Mouse (Mus musculus) heart, embryonic 10.5 days (tissue): ENCODE data around the gene Il3. TPM values are rescaled to one million over a fixed set of nuclear protein-coding genes. Genes with fewer than 3 reads are reported as not detected.

Experiments used
- DNase-seq: peaks from one replicate; pipeline ENCODE4 v3.0.0-alpha.2; 2017; ENCODE audit warnings: low spot score
- H3K27ac ChIP-seq: fragments of 300-500 bp; sonication (generic); 2 replicates; pipeline ENCODE4 v1.5.1; 2016; ENCODE audit warnings: mild to moderate bottlenecking
- H3K27me3 ChIP-seq: fragments of 300-500 bp; sonication (generic); 2 replicates; pipeline ENCODE4 v1.6.1; 2016; ENCODE audit warnings: mild to moderate bottlenecking; ENCODE audit not compliant: poor library complexity, insufficient read depth, severe bottlenecking
- H3K36me3 ChIP-seq: fragments of 300-500 bp; sonication (generic); 2 replicates; pipeline ENCODE4 v1.6.1; 2016; ENCODE audit warnings: mild to moderate bottlenecking, moderate library complexity
- H3K4me1 ChIP-seq: fragments of 300-500 bp; sonication (generic); 2 replicates; pipeline ENCODE4 v1.6.1; 2016; ENCODE audit warnings: mild to moderate bottlenecking
- H3K4me3 ChIP-seq: fragments of 300-500 bp; sonication (generic); 2 replicates; pipeline ENCODE4 v1.5.1; 2016; ENCODE audit warnings: mild to moderate bottlenecking, moderate library complexity
- H3K9me3 ChIP-seq: fragments of 300-500 bp; sonication (generic); 2 replicates; pipeline ENCODE4 v1.6.1; 2016; ENCODE audit warnings: mild to moderate bottlenecking, moderate library complexity
- WGBS: fragments of 180-500 bp; shearing (Covaris S2); methylation state at CpG from one replicate; pipeline ENCODE4 v1.1.7; 2016; 5-methylcytosine and 5-hydroxymethylcytosine counted together
- polyA plus RNA-seq: library from polyadenylated mRNA; unstranded; fragments of >200 nt; fragmentation: Nextera tagmentation; extraction: Ambion mirVana; gene quantifications from 2 replicates; pipeline ENCODE4 v1.2.1, GENCODE M21; 2016

The Il3 gene
- polyA plus RNA-seq, 1 experiment from 2014 or later, result not detected

DNA sequence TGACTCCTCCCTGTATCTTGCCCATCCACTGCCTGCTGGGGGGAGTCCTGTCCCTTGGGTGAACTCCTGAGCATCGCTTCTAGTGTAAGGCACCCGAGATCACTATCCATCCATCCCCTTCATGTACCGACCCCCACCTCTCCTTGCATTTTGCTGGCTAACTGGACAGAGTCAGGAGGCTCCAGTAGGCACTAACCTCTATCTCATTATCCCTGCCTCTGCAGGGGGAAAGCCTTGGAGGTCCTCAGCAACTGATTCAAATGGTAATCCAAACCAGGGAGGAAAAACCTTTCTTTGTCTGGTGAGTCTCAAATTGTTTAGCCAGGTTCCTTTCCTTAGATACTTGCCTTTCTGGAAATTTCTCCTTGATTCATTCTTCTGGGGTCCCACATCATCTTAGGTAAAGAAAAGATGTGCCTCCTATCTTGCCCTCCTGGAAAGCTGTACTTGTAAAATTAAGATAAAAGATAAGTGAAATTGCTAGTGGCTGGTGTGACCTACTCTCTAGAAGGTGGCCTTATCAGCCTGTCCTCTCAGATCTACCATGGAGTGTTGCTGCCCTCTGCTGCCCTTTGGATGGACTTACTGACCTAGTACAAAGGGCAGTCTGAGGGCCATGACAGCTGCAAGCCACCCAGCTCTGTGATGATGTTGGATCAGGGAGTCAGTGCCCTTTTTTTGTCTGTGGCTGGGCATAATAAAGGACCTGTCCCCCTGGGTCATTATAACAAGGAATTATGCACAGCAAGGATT lies 10.3 kb downstream of the Il3 start:
- Histone ChIP-seq H3K9me3 (no peaks in the 10 kb centered on the region), H3K36me3 (no peaks in the 10 kb centered on the region), H3K4me1 (peaks cover 9% of the 10 kb centered on the region), H3K27me3 (peaks cover 15% of the 10 kb centered on the region; the same call in 1 of the 2 replicates), H3K27ac (no peak overlapping the region), H3K4me3 (no peak overlapping the region)
- 61% methylated on average over 3 of the region's 3 CpGs for WGBS
- DNase-seq, result peak; percentile 87

GRCm38 (mm10) chr11:54254114-54254513 lies 13.0 kb downstream of the Il3 start:
- DNase-seq, result no peak
- no peak overlapping the region for H3K4me3 ChIP-seq
- H3K36me3 ChIP-seq, result no peaks in the 10 kb centered on the region
- H3K4me1 ChIP-seq, result peaks cover 20% of the 10 kb centered on the region
- WGBS, result 41% methylated on average over 4 of the region's 4 CpGs
- H3K27ac ChIP-seq, result no peak overlapping the region
- no peaks in the 10 kb centered on the region for H3K9me3 ChIP-seq
- peaks cover 15% of the 10 kb centered on the region; the same call in 1 of the 2 replicates for H3K27me3 ChIP-seq

GRCm38 (mm10) chr11:54250575-54250974 lies 16.5 kb downstream of the Il3 start:
- WGBS, result 87% methylated on average over 11 of the region's 11 CpGs
- no peak for DNase-seq
- Histone ChIP-seq H3K4me1 (peaks cover 27% of the 10 kb centered on the region), H3K27ac (no peak overlapping the region), H3K36me3 (no peaks in the 10 kb centered on the region), H3K27me3 (peaks cover 6% of the 10 kb centered on the region; the same call in 1 of the 2 replicates), H3K9me3 (no peaks in the 10 kb centered on the region), H3K4me3 (no peak overlapping the region)

DNA sequence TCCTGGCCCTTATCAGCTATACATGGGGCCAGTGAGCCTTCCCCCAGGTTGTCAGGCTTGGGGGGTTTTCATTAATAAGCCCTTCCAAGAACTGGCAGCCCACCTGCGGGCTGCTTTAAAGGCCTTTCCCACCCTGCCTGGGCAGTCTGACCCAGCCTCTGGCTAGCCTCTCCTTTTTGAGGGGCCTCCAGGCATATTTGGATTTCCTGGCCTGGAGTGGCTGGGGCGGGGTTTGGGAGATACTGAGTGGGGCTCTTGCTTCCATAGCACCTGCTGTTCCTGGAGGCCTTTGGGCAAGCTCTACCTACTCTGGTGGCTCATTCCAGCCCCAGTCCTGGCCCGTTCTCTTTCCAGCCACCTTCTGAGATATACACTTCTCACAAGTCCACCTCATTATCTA lies 17.3 kb downstream of the Il3 start:
- no peak for DNase-seq
- no peak overlapping the region for H3K27ac ChIP-seq
- H3K27me3 ChIP-seq, result no peaks in the 10 kb centered on the region
- no peaks in the 10 kb centered on the region for H3K36me3 ChIP-seq
- H3K9me3 ChIP-seq, result no peaks in the 10 kb centered on the region
- peaks cover 34% of the 10 kb centered on the region for H3K4me1 ChIP-seq
- H3K4me3 ChIP-seq, result no peak overlapping the region
- WGBS, result 82% methylated on average over 3 of the region's 3 CpGs

- H3K27ac ChIP-seq, result no peak within 1 kb of the TSS
- no peaks in the 10 kb centered on the region for H3K36me3 ChIP-seq
- H3K4me1 ChIP-seq, result peaks cover 38% of the 10 kb centered on the region
- H3K4me3 ChIP-seq, result no peak within 1 kb of the TSS
- 50% methylated on average over 11 of the region's 11 CpGs for WGBS
- DNase-seq, result no peak
- no peaks in the 10 kb centered on the region for H3K9me3 ChIP-seq
- H3K27me3 ChIP-seq, result no peaks in the 10 kb centered on the region
Measured at GRCm38 (mm10) chr11:54248940-54249717, 17.9 kb downstream of the Il3 start, which contains the start of gene Csf2. Gene Csf2 (minus strand): TSS chr11:54249667.

- Histone ChIP-seq H3K36me3 (no peaks in the 10 kb centered on the region), H3K27ac (no peak overlapping the region), H3K27me3 (0 out of 2 replicates have a peak, but pooled peaks cover 6% of the 10 kb centered on the region), H3K4me3 (no peak overlapping the region), H3K4me1 (peaks cover 30% of the 10 kb centered on the region), H3K9me3 (no peaks in the 10 kb centered on the region)
- no peak for DNase-seq
- 80% methylated on average over 10 of the region's 10 CpGs for WGBS
Measured at GRCm38 (mm10) chr11:54247251-54247950, 19.7 kb downstream of the Il3 start.

DNA sequence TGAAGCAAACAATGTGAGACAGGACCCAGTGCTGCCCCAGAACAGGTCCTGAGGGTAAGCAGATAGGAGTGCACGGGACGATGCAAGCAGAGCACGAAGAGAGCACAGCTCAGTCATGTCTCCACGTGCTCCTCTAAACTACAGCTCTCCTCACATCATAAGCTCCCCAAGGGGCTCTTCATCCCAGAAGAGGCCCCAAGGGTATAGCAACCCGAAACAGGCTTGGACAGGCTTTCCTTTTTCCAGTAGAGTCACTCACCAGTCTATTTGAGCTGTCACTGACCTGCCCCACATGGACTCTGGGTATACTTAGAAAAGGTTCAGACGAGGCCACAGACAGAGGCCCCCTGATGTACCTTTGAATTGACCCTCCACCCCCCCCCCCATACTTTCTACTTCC lies 22.6 kb downstream of the Il3 start:
- Histone ChIP-seq H3K9me3 (no peaks in the 10 kb centered on the region), H3K27me3 (0 out of 2 replicates have a peak, but pooled peaks cover 6% of the 10 kb centered on the region), H3K4me1 (peaks cover 25% of the 10 kb centered on the region), H3K27ac (no peak overlapping the region), H3K4me3 (no peak overlapping the region), H3K36me3 (no peaks in the 10 kb centered on the region)
- no peak for DNase-seq
- WGBS, result 68% methylated on average over 6 of the region's 6 CpGs

- Histone ChIP-seq H3K36me3 (no peaks in the 10 kb centered on the region), H3K4me1 (peaks cover 17% of the 10 kb centered on the region; the same call in 1 of the 2 replicates), H3K9me3 (no peaks in the 10 kb centered on the region), H3K27ac (no peak overlapping the region), H3K27me3 (0 out of 2 replicates have a peak, but pooled peaks cover 14% of the 10 kb centered on the region), H3K4me3 (no peak overlapping the region)
- WGBS, result 74% methylated on average over 3 of the region's 3 CpGs
- no peak for DNase-seq
Measured at GRCm38 (mm10) chr11:54242494-54242893, 24.6 kb downstream of the Il3 start.

DNA sequence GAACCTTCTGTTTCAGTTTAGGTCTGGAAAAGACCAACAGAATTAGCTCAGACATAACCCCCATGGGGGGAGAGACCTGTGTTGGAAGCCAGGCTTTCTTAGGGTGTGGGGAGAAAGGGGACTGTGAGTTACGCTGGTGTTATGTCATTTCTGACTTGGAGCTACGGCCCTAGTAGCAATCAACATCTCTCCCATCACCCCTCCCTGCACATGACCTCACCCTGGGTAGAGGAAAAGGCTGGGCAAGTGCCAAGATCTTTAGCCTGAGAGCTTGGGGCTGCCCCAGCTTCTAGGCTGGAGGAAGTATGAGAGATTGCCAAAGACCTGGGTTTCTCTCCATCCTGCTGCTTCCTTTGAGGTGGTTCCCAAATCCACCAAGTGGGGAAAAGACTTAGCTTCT lies 30.1 kb downstream of the Il3 start:
- 47% methylated on average over 2 of the region's 2 CpGs for WGBS
- 0 out of 2 replicates have a peak, but pooled peaks cover 7% of the 10 kb centered on the region for H3K4me1 ChIP-seq
- no peak for DNase-seq

DNA sequence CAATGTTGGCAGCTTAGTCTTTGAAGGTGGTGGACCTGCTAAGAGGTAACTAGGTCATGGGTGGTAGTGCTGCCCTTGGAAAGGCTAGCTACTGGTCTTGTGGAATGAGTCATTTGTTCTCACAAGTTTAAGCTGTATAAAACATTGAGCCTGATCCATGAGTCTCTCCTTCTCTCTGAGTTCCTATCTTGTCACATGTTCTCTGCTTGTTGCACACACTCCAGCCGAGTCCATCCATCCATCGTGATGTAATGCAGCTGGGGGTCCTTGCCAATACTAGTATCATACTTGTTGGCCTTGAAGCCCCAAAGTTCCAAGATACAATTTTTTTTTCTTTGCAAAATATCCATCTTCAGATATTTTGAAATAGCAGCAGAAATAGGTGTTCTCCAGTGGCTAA lies 39.6 kb downstream of the Il3 start:
- H3K27ac ChIP-seq, result no peak overlapping the region
- no peak for DNase-seq
- H3K9me3 ChIP-seq, result no peaks in the 10 kb centered on the region
- H3K4me3 ChIP-seq, result no peak overlapping the region
- 0 out of 2 replicates have a peak, but pooled peaks cover 4% of the 10 kb centered on the region for H3K4me1 ChIP-seq
- 93% methylated on average over 2 of the region's 2 CpGs for WGBS
- peaks cover 14% of the 10 kb centered on the region; the same call in 1 of the 2 replicates for H3K27me3 ChIP-seq
- no peaks in the 10 kb centered on the region for H3K36me3 ChIP-seq

More for the DNA sequence above, 30.1 kb downstream of the Il3 start:
- H3K4me3 ChIP-seq, result no peak overlapping the region
- 0 out of 2 replicates have a peak, but pooled peaks cover 8% of the 10 kb centered on the region for H3K27me3 ChIP-seq
- H3K9me3 ChIP-seq, result no peaks in the 10 kb centered on the region
- no peak overlapping the region for H3K27ac ChIP-seq
- no peaks in the 10 kb centered on the region for H3K36me3 ChIP-seq

DNA sequence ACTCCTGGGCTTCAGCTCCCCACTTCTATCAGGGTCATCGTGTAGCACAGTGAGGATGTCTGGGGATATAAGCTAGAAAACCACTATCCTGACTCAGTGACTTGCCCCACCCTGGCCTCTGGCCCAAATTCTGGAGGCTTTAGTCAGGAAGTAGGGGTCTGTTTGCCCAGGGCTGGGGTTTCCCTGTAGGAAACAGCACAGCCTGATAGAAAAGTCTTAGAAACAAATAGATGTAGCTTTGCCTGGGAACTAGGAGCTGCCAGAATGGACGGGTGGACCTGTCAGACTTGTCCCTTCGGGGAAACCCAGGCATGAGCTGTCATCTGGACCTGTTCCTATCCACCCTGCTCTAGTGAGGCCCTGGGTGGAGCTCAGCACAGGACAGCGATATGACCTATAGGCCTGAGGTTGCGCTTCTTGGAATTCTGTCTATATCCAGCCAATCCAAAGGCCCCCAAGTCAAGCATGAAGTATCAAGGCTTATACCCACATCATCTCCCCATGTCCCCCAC lies 42.5 kb downstream of the Il3 start:
- WGBS, result 73% methylated on average over 5 of the region's 5 CpGs
- no peak overlapping the region for H3K27ac ChIP-seq
- H3K27me3 ChIP-seq, result peaks cover 14% of the 10 kb centered on the region; the same call in 1 of the 2 replicates
- no peak overlapping the region for H3K4me3 ChIP-seq
- DNase-seq, result no peak
- H3K9me3 ChIP-seq, result no peaks in the 10 kb centered on the region
- H3K4me1 ChIP-seq, result peaks cover 13% of the 10 kb centered on the region
- H3K36me3 ChIP-seq, result no peaks in the 10 kb centered on the region

- Histone ChIP-seq H3K27me3 (peaks cover 14% of the 10 kb centered on the region; the same call in 1 of the 2 replicates), H3K4me3 (no peak overlapping the region), H3K4me1 (peaks cover 14% of the 10 kb centered on the region), H3K9me3 (no peaks in the 10 kb centered on the region), H3K36me3 (no peaks in the 10 kb centered on the region), H3K27ac (no peak overlapping the region)
- DNase-seq, result no peak
- WGBS, result 80% methylated on average over 9 of the region's 9 CpGs
Measured at GRCm38 (mm10) chr11:54223637-54224474, 43.2 kb downstream of the Il3 start.
